Mouse (Mus musculus): ENCODE measurements around the gene Gm28998.
"Not testable (repeated sequence)": the region's sequence is repeated elsewhere in the genome, so short reads cannot be mapped to it uniquely, and the experiment has no call there.

Gm28998 gene

GRCm38 (mm10) chrY:7253487-7253886 is at the start of gene Gm28998:
Gene Gm28998 (plus strand): TSS chrY:7253787.
- DNase-seq: not testable (repeated sequence)
